Mouse (Mus musculus): Measurements from ENCODE around the gene Igf1. TPM values are rescaled to one million over a fixed set of nuclear protein-coding genes. Genes with fewer than 3 reads are reported as not detected.

The Igf1 gene
- total and polyA plus RNA-seq, 3 experiments, result not detected

DNA sequence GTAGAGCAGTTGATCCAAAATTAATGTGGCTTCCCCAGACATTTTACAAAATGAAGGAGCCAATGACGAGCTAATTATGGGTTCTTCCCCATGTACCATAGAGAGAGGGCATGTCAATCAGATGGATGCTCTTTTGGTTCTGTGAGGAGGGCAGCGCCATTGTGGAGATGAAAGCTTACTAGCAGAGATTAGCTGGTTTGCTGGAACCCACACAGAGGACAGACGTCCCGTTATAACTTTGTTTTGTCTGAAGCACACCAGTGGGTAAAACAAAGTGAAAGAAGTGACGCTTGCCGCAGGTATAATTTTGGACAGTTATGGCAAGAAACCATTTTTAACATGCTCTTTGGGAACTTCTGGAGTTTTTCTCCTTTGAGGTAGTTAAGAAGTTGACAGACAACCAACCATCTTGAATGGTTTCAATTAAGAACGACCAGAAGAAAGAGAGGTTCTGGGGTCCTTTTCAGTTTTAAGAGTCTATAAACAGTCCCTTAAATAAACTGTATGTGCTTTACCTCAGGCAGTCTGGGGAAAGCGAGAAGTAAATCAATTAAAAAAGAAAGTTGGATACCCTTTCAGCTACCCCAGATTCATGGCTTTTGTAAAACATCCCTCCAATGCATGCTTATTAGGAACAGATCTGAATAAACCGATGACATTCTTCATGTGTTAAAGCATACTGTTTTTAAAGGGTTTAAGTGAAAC, 10.4 kb downstream of the Igf1 start:
- no peaks in the 10 kb centered on the region for H3K9me3 ChIP-seq (replicated peaks; ENCODE audit: insufficient read depth, low read length)
- no peaks in the 10 kb centered on the region for H3K79me2 ChIP-seq (ENCODE audit: control insufficient read depth, insufficient read depth, low read length, poor library complexity)
- no peak for DNase-seq (ENCODE audit: low read depth, low spot score)
- no peak overlapping the region for H3K27ac ChIP-seq (ENCODE audit: control insufficient read depth, low read depth, low read length)
- H3K4me3 ChIP-seq (ENCODE audit: control insufficient read depth in 1 of 2, insufficient read depth in 1 of 2, low read depth in 2 of 2, low read length in 2 of 2), result no peak overlapping the region
- no peaks in the 10 kb centered on the region for H3K36me3 ChIP-seq (ENCODE audit: control insufficient read depth in 1 of 2, insufficient read depth in 2 of 2, low read length in 2 of 2)
- no peaks in the 10 kb centered on the region; a peak in 1 of 4 replicates for H3K27me3 ChIP-seq (ENCODE audit: control insufficient read depth in 1 of 2, insufficient read depth in 2 of 2, low read length in 2 of 2)
- H3K4me1 ChIP-seq (ENCODE audit: control insufficient read depth in 1 of 2, insufficient read depth in 2 of 2, low read length in 2 of 2), result no peaks in the 10 kb centered on the region
- no peak for TF ChIP-seq TCF12 (IDR thresholded peaks at IDR 0.05; ENCODE audit: low read depth, low read length)
- no peak overlapping the region for H3K9ac ChIP-seq (ENCODE audit: control insufficient read depth, low read depth, low read length, poor library complexity, severe bottlenecking)

DNA sequence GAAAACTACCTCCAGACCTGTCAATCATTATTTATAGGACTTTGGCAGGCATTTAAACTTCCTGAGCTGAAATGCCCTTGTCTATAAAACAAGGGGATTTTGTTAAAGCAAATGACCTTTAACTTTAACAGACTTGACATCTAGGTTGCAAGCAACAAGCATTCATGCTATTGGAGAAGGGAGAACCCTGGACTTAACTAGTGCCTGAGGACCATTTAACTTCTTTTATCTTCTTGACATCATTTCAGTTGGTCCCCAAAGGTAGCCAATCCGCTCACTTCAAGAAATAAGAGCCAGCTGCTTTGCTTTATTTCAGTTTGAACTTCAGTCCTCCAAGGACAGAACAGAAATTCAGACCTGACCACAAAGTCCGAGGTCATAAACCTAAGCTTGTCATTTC, 11.1 kb downstream of the Igf1 start:
- no peaks in the 10 kb centered on the region for H3K4me1 ChIP-seq (ENCODE audit: control insufficient read depth in 1 of 2, insufficient read depth in 2 of 2, low read length in 2 of 2)
- H3K4me3 ChIP-seq (ENCODE audit: control insufficient read depth in 1 of 2, insufficient read depth in 1 of 2, low read depth in 2 of 2, low read length in 2 of 2), result no peak overlapping the region
- TF ChIP-seq ZKSCAN1 (IDR thresholded peaks at IDR 0.05; ENCODE audit: low read depth, low read length), result no peak
- TF ChIP-seq MXI1 (IDR thresholded peaks at IDR 0.05; ENCODE audit: low read depth, low read length), result no peak
- TF ChIP-seq CHD1 (IDR thresholded peaks at IDR 0.05; ENCODE audit: low read depth, low read length), result no peak
- no peak for TF ChIP-seq MAZ (IDR thresholded peaks at IDR 0.05; ENCODE audit: low read depth, low read length)
- no peak for TF ChIP-seq RCOR1 (IDR thresholded peaks at IDR 0.05; ENCODE audit: low read depth, low read length)
- TF ChIP-seq ZC3H11A (IDR thresholded peaks at IDR 0.05; ENCODE audit: low read depth, low read length), result no peak
- no peak for TF ChIP-seq USF1 (IDR thresholded peaks at IDR 0.05; ENCODE audit: low read depth, low read length)
- no peak for TF ChIP-seq MAFK (IDR thresholded peaks at IDR 0.05; ENCODE audit: borderline replicate concordance, low read depth, low read length)
- no peaks in the 10 kb centered on the region for H3K79me2 ChIP-seq (ENCODE audit: control insufficient read depth, insufficient read depth, low read length, poor library complexity)
- no peaks in the 10 kb centered on the region; a peak in 1 of 4 replicates for H3K27me3 ChIP-seq (ENCODE audit: control insufficient read depth in 1 of 2, insufficient read depth in 2 of 2, low read length in 2 of 2)
- no peaks in the 10 kb centered on the region for H3K9me3 ChIP-seq (replicated peaks; ENCODE audit: insufficient read depth, low read length)
- no peaks in the 10 kb centered on the region for H3K36me3 ChIP-seq (ENCODE audit: control insufficient read depth in 1 of 2, insufficient read depth in 2 of 2, low read length in 2 of 2)
- no peak overlapping the region for H3K9ac ChIP-seq (ENCODE audit: control insufficient read depth, low read depth, low read length, poor library complexity, severe bottlenecking)
- H3K27ac ChIP-seq (ENCODE audit: control insufficient read depth, low read depth, low read length), result no peak overlapping the region
- DNase-seq (ENCODE audit: low read depth, low spot score), result no peak

GRCm38 (mm10) chr10:87869691-87870090, 11.6 kb downstream of the Igf1 start:
- no peak for DNase-seq (ENCODE audit: low read depth, low spot score)
- Histone ChIP-seq H3K27ac (ENCODE audit: control insufficient read depth, low read depth, low read length) (no peak overlapping the region), H3K4me3 (ENCODE audit: control insufficient read depth in 1 of 2, insufficient read depth in 1 of 2, low read depth in 2 of 2, low read length in 2 of 2) (no peak overlapping the region), H3K4me1 (ENCODE audit: control insufficient read depth in 1 of 2, insufficient read depth in 2 of 2, low read length in 2 of 2) (no peaks in the 10 kb centered on the region), H3K9me3 (replicated peaks; ENCODE audit: insufficient read depth, low read length) (no peaks in the 10 kb centered on the region), H3K9ac (ENCODE audit: control insufficient read depth, low read depth, low read length, poor library complexity, severe bottlenecking) (no peak overlapping the region), H3K27me3 (ENCODE audit: control insufficient read depth in 1 of 2, insufficient read depth in 2 of 2, low read length in 2 of 2) (no peaks in the 10 kb centered on the region; a peak in 1 of 4 replicates), H3K79me2 (ENCODE audit: control insufficient read depth, insufficient read depth, low read length, poor library complexity) (no peaks in the 10 kb centered on the region), H3K36me3 (ENCODE audit: control insufficient read depth in 1 of 2, insufficient read depth in 2 of 2, low read length in 2 of 2) (no peaks in the 10 kb centered on the region)
- no peak for TF ChIP-seq UBTF (IDR thresholded peaks at IDR 0.05; ENCODE audit: borderline replicate concordance, insufficient read depth, low read depth, low read length)
